ENCODE assay signal across 10 mouse cellular contexts in genomic region chr15:89474596-89475292, GRCm38 (mm10). TPM values are rescaled to one million over a fixed set of nuclear protein-coding genes. Genes with fewer than 3 reads are reported as not detected.
DNase-seq lines count a peak whose midpoint lies in the region; ATAC-seq and TF ChIP-seq lines count a peak whose summit lies in the region.
"Had no signal": no experiment of that assay in that cellular context is flagged by ENCODE, and none has a peak within 500 bp of the region (broad histone marks: within the 10 kb centered on the region; RNA-seq: fewer than 3 reads in every experiment).

No protein-coding gene starts in this region.

- TF ChIP-seq EP300 in lung, postnatal 0 days (IDR thresholded peaks at IDR 0.05) = no peak

- H3K4me1 ChIP-seq in lung, embryonic 15.5 days = 0 out of 2 replicates have a peak, but pooled peaks cover 4% of the 10 kb centered on the region
- H3K4me1 ChIP-seq in lung, postnatal 0 days (ENCODE audit: insufficient read depth, low read depth, low read length) = peaks cover 8% of the 10 kb centered on the region; the same call in 1 of the 2 replicates
- peaks cover 29% of the 10 kb centered on the region for H3K4me1 ChIP-seq in hindbrain, embryonic 13.5 days (replicated peaks)
- peaks cover 24% of the 10 kb centered on the region for H3K4me1 ChIP-seq in midbrain, embryonic 15.5 days

- no peak for ATAC-seq in lung, embryonic 15.5 days (ENCODE audit: borderline replicate concordance, extremely low read depth, low FRiP score, low TSS enrichment)
- no peak for ATAC-seq in lung, postnatal 0 days
- 0 out of 2 replicates have a peak, but pooled peaks have one; percentile 14 for ATAC-seq in hindbrain, embryonic 13.5 days (ENCODE audit: low FRiP score)
- no peak for ATAC-seq in midbrain, embryonic 15.5 days (replicated peaks)
- no peak for ATAC-seq in inflammation-experienced regulatory T-cells, adult 6 months

- H3K9ac ChIP-seq in lung, embryonic 15.5 days = no peak overlapping the region
- no peak overlapping the region for H3K9ac ChIP-seq in lung, postnatal 0 days (replicated peaks; ENCODE audit: low read depth)
- H3K9ac ChIP-seq in hindbrain, embryonic 13.5 days = no peak overlapping the region; the same call in 1 of the 2 replicates
- no peak overlapping the region for H3K9ac ChIP-seq in midbrain, embryonic 15.5 days

- H3K27me3 ChIP-seq in lung, embryonic 15.5 days = no peaks in the 10 kb centered on the region
- no peaks in the 10 kb centered on the region for H3K27me3 ChIP-seq in lung, postnatal 0 days (replicated peaks; ENCODE audit: insufficient read depth, low read length)
- 0 out of 2 replicates have a peak, but pooled peaks cover 3% of the 10 kb centered on the region for H3K27me3 ChIP-seq in hindbrain, embryonic 13.5 days
- H3K27me3 ChIP-seq in midbrain, embryonic 15.5 days (replicated peaks) = no peaks in the 10 kb centered on the region

- peak; percentile 73 for DNase-seq in cerebellum, adult 9-11 months
- DNase-seq in cerebellum, postnatal 4 days (ENCODE audit: low spot score in 2 of 2) = no peak
- no peak for DNase-seq in lung, postnatal 0 days (ENCODE audit: low spot score)
- no peak for DNase-seq in frontal cortex, postnatal 14 days (ENCODE audit: low spot score in 2 of 2)
- DNase-seq: right cerebral cortex, postnatal 4 days had no signal

- H3K4me3 ChIP-seq in lung, embryonic 15.5 days = no peak overlapping the region
- no peak overlapping the region for H3K4me3 ChIP-seq in lung, postnatal 0 days (ENCODE audit: low read depth, low read length)
- peak overlapping the region; percentile 61; the same call in 1 of the 2 replicates for H3K4me3 ChIP-seq in hindbrain, embryonic 13.5 days
- peak overlapping the region; percentile 73 for H3K4me3 ChIP-seq in midbrain, embryonic 15.5 days

- 92% methylated on average over 19 of the region's 19 CpGs for whole genome bisulfite sequencing in lung, embryonic 15.5 days
- WGBS in lung, postnatal 0 days = 91% methylated on average over 19 of the region's 19 CpGs
- WGBS in hindbrain, embryonic 13.5 days = 90% methylated on average over 19 of the region's 19 CpGs
- 90% methylated on average over 19 of the region's 19 CpGs for WGBS in midbrain, embryonic 15.5 days

- no peak for TF ChIP-seq CTCF in lung, postnatal 0 days (IDR thresholded peaks at IDR 0.05)

- no peaks in the 10 kb centered on the region for H3K36me3 ChIP-seq in lung, embryonic 15.5 days
- H3K36me3 ChIP-seq in lung, postnatal 0 days (ENCODE audit: insufficient read depth, low read length) = no peaks in the 10 kb centered on the region
- H3K36me3 ChIP-seq in hindbrain, embryonic 13.5 days = no peaks in the 10 kb centered on the region
- H3K36me3 ChIP-seq in midbrain, embryonic 15.5 days (replicated peaks) = no peaks in the 10 kb centered on the region

- no peaks in the 10 kb centered on the region for H3K9me3 ChIP-seq in lung, embryonic 15.5 days
- H3K9me3 ChIP-seq in lung, postnatal 0 days (ENCODE audit: low read length) = no peaks in the 10 kb centered on the region
- H3K9me3 ChIP-seq in hindbrain, embryonic 13.5 days = no peaks in the 10 kb centered on the region
- no peaks in the 10 kb centered on the region for H3K9me3 ChIP-seq in midbrain, embryonic 15.5 days

- peak overlapping the region; percentile 79 for H3K4me2 ChIP-seq in lung, embryonic 15.5 days
- no peak overlapping the region for H3K4me2 ChIP-seq in lung, postnatal 0 days (replicated peaks; ENCODE audit: low read depth, low read length)
- peak overlapping the region; percentile 91 for H3K4me2 ChIP-seq in hindbrain, embryonic 13.5 days
- H3K4me2 ChIP-seq in midbrain, embryonic 15.5 days = peak overlapping the region; percentile 95

- H3K27ac ChIP-seq in lung, embryonic 15.5 days = no peak overlapping the region
- no peak overlapping the region for H3K27ac ChIP-seq in lung, postnatal 0 days (ENCODE audit: low read length)
- no peak overlapping the region for H3K27ac ChIP-seq in hindbrain, embryonic 13.5 days
- H3K27ac ChIP-seq in midbrain, embryonic 15.5 days = no peak overlapping the region

RNA-seq across cellular contexts. Expression of gene Arsa, which starts 2.5 kb away (rescaled TPM):
- 21.5 and 22.7 TPM in 2 replicates for polyA plus RNA-seq in lung, embryonic 15.5 days (2015; fragmentation: Nextera tagmentation; extraction: Ambion mirVana)
- polyA plus RNA-seq in lung, postnatal 0 days (2015; fragmentation: Nextera tagmentation; extraction: Ambion mirVana) = 22.4 and 23.3 TPM in 2 replicates
- polyA plus RNA-seq in hindbrain, embryonic 13.5 days (2015; fragmentation: Nextera tagmentation; extraction: Ambion mirVana) = 19.7 and 21.2 TPM in 2 replicates
- 31.9 and 32.3 TPM in 2 replicates for polyA plus RNA-seq in midbrain, embryonic 15.5 days (2015; fragmentation: Nextera tagmentation; extraction: Ambion mirVana)
- 10 to 100 TPM in 1 of 3 experiments, 1 to 10 TPM in 2; 4.9 to 12.1 (median 6.8) TPM for polyA plus RNA-seq in inflammation-experienced regulatory T-cells, adult 6 months (2017; shearing (Covaris generic))

RNA-seq across cellular contexts. Expression of gene Mapk8ip2, which starts 21.0 kb away (rescaled TPM):
- polyA plus RNA-seq in lung, embryonic 15.5 days (2015; fragmentation: Nextera tagmentation; extraction: Ambion mirVana) = 0.65 and 0.97 TPM in 2 replicates
- polyA plus RNA-seq in lung, postnatal 0 days (2015; fragmentation: Nextera tagmentation; extraction: Ambion mirVana) = 0.06 and 0.14 TPM in 2 replicates
- 74.0 and 80.1 TPM in 2 replicates for polyA plus RNA-seq in hindbrain, embryonic 13.5 days (2015; fragmentation: Nextera tagmentation; extraction: Ambion mirVana)
- 84.8 and 88.5 TPM in 2 replicates for polyA plus RNA-seq in midbrain, embryonic 15.5 days (2015; fragmentation: Nextera tagmentation; extraction: Ambion mirVana)
- polyA plus RNA-seq in inflammation-experienced regulatory T-cells, adult 6 months (2017; shearing (Covaris generic)) = under 1 TPM in 2 of 3 experiments, not detected in 1; 0.08 to 0.40 TPM
- polyA plus RNA-seq: C2C12 had no signal

RNA-seq across cellular contexts. Expression of gene Shank3, which starts 24.7 kb away (rescaled TPM):
- polyA plus RNA-seq in lung, embryonic 15.5 days (2015; fragmentation: Nextera tagmentation; extraction: Ambion mirVana) = 2.5 and 2.8 TPM in 2 replicates
- polyA plus RNA-seq in lung, postnatal 0 days (2015; fragmentation: Nextera tagmentation; extraction: Ambion mirVana) = 1.8 and 2.2 TPM in 2 replicates
- polyA plus RNA-seq in hindbrain, embryonic 13.5 days (2015; fragmentation: Nextera tagmentation; extraction: Ambion mirVana) = 11.0 and 12.1 TPM in 2 replicates
- polyA plus RNA-seq in midbrain, embryonic 15.5 days (2015; fragmentation: Nextera tagmentation; extraction: Ambion mirVana) = 16.0 and 16.9 TPM in 2 replicates
- polyA plus RNA-seq in inflammation-experienced regulatory T-cells, adult 6 months (2017; shearing (Covaris generic)) = not detected

RNA-seq across cellular contexts. Expression of gene Chkb, which starts 45.0 kb away (rescaled TPM):
- 51.3 and 57.9 TPM in 2 replicates for polyA plus RNA-seq in lung, embryonic 15.5 days (2015; fragmentation: Nextera tagmentation; extraction: Ambion mirVana)
- 64.9 and 71.2 TPM in 2 replicates for polyA plus RNA-seq in lung, postnatal 0 days (2015; fragmentation: Nextera tagmentation; extraction: Ambion mirVana)
- polyA plus RNA-seq in hindbrain, embryonic 13.5 days (2015; fragmentation: Nextera tagmentation; extraction: Ambion mirVana) = 92.7 and 98.4 TPM in 2 replicates
- 91.8 and 92.3 TPM in 2 replicates for polyA plus RNA-seq in midbrain, embryonic 15.5 days (2015; fragmentation: Nextera tagmentation; extraction: Ambion mirVana)
- 10 to 100 TPM; 45.1 to 62.2 (median 57.2) TPM for polyA plus RNA-seq in inflammation-experienced regulatory T-cells, adult 6 months (2017; shearing (Covaris generic))

RNA-seq across cellular contexts. Expression of gene Gm44502, which starts 45.2 kb away (rescaled TPM):
- 0.40 TPM in 1 of 2 replicates, not detected in the other for polyA plus RNA-seq in lung, embryonic 15.5 days (2015; fragmentation: Nextera tagmentation; extraction: Ambion mirVana)
- polyA plus RNA-seq in lung, postnatal 0 days (2015; fragmentation: Nextera tagmentation; extraction: Ambion mirVana) = not detected in 2 replicates
- polyA plus RNA-seq in hindbrain, embryonic 13.5 days (2015; fragmentation: Nextera tagmentation; extraction: Ambion mirVana) = not detected in 2 replicates
- not detected in 2 replicates for polyA plus RNA-seq in midbrain, embryonic 15.5 days (2015; fragmentation: Nextera tagmentation; extraction: Ambion mirVana)
- polyA plus RNA-seq in inflammation-experienced regulatory T-cells, adult 6 months (2017; shearing (Covaris generic)) = under 1 TPM in 1 of 3 experiments, not detected in 2; 0.28 TPM

Comparison
In these comparisons a context has a peak if more than half of its experiments do, and no peak if none do; other contexts are left out.
1. H3K4me3 ChIP-seq: peak in hindbrain, embryonic 13.5 days (single experiment) and midbrain, embryonic 15.5 days (single experiment); none in lung, embryonic 15.5 days (single experiment) and lung, postnatal 0 days (single experiment).
2. RNA of gene Mapk8ip2, which starts 21.0 kb away (polyA plus RNA-seq): 84.8 to 88.5 TPM in midbrain, embryonic 15.5 days and 74.0 to 80.1 TPM in hindbrain, embryonic 13.5 days; 0.65 to 0.97 TPM in lung, embryonic 15.5 days, 0.08 to 0.40 TPM in inflammation-experienced regulatory T-cells, adult 6 months and 0.06 to 0.14 TPM in lung, postnatal 0 days; every median in the first group is over 10 times any median in the second.